Mouse (Mus musculus) embryonic stem cell, embryonic (primary cell): Measurements from ENCODE around the gene Ptpro.

Source experiments
- CTCF ChIA-PET, 4 experiments: fragments of 300-600 bp in 2 of 4; fragments of 350-600 bp in 2 of 4; sonication (Branson Sonifier 250); formaldehyde crosslinking; loops; one replicate each; lab custom pipeline; 2022; ENCODE audit warnings: inconsistent platforms in 2 of 4; lab: Charles Lee
- POLR2A ChIA-PET, 4 experiments: fragments of 300-600 bp in 2 of 4; fragments of 350-600 bp in 2 of 4; sonication (Branson Sonifier 250); formaldehyde crosslinking; loops; one replicate each; lab custom pipeline; 2022; ENCODE audit warnings: antibody characterized with exemption in 4 of 4, inconsistent platforms in 1 of 4; lab: Charles Lee

Gene Ptpro

DNA sequence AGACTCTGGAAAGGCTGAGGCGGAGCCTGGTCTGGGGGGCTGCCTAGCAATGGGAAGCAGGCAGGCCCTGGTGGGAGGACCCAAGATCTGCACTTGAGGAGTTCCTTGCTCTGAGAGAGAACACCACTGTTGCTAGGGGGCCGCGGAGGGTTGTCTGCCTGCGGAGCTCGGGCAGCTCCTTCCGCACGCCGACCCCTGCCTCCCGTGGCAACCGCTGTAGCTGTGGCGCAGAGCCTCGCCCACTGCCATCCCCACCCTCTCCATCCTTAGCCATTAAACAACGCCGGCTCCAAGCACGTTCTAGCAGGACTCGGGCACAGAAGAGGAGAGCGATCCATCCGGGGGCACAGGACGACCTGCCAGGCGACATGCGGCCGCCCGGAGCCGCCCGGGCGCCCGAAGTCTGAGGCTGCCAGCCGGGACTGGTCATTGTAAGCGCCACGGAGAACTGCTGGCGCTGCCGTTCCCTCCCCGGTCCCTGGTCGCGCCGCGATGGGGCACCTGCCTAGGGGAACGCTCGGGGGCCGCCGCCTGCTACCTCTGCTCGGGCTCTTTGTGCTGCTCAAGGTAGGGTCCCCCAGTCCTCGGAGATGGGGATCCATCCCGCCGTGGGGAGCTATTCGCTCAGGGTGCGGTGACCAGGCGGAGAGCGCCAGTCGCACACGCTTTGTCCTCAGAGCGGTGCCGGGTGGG is at the start of gene Ptpro:
Gene Ptpro, plus strand, starts transcription at position 126 of the 693 bp plus-strand sequence.
- POLR2A ChIA-PET = interaction anchor here in 3 of 4 experiments (0.5 to 1.1 kb wide), 5 partner anchors 62 to 449 kb away, joined by 3 read pairs; partner anchors contain the start of gene Hist4h4 (in 1 of the 3)

DNA sequence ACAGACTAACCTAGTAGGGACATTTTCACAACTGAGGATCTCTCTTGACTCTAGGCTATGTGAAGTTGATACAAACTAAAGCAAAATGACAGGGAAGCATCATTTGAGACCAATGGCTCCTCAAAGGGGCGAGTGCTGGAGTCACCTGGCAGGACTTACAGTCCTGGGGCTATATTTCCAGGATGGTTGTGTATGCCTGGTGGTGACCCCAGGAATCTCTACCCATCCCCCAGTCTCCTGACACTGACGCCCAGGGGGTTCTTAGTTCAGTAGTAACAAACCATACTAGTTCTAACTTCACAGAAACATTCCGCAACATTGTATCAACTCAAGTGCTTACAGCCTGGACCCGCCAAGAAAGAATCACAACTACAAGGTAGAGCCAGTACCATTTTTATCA is 49.5 kb upstream of the Ptpro start:
- ChIA-PET CTCF (no interaction called here), POLR2A (no interaction called here)

More for the DNA sequence above, at the start of gene Ptpro:
- CTCF ChIA-PET = interaction anchor here in 2 of 4 experiments (0.6 to 1.8 kb wide), 6 partner anchors 8 to 203 kb away, joined by 3 to 4 read pairs (median 3); no protein-coding TSS in a partner anchor

DNA sequence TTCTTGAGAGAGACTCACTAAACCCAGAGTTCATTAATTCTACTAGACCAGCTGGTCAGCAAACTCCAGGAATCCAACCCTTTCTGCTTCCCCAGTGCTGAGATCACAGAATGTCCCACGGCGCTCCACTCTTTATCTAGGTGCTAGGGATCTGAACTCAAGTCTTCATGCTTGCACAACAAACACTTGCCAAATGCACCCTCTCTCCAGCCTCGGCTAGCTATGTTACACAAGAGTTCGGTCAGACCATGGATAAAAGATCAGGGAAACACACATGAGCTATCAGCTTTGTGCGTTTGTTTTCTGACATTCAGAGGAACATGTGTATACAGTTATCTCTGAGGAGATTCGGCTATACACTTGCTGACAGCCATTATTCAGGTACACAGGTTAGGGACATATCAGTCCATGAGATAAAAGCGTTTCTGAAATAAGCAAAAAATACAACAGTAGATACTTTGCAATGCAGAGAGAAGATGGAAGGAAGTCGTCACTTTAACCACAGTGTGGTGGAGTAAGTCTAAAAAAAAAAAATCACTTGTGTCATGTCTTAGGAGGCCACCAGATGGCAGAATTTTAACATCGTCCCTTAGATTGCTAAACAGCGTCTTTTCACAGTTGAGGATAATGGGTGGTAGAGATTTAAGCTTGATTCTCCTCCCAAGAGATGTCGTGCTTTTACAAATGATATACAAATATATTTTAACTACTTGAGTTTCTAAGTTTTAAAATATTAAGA is 46.3 kb upstream of the Ptpro start:
- POLR2A ChIA-PET = no interaction called here

DNA sequence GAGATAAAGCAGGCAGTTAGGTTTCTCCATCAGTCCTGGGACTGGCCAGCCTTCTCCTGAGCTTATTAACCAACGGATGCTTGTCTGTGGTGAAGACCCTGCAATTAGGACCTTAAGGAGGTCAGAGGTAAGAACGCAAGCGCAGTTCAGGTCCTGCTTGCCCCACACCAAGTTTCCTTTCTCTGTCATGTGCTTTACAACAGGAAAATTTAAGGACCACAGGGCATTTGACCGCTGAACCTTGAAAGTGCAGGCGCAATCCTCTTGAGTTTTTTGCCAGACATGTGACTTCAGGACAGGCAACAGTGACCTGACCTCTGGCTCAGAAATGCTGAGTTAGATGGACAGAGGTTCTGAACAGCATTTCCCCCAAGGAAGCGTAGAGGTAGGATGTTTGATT is 45.0 kb upstream of the Ptpro start:
- ChIA-PET CTCF (interaction anchor here in 3 of 4 experiments (0.9 to 1.4 kb wide), 3 partner anchors 15 to 37 kb away, joined by 3 to 4 read pairs (median 4); partner anchors contain the start of gene Rerg (in 1 of the 3)), POLR2A (no interaction called here)

More for the DNA sequence above, 46.3 kb upstream of the Ptpro start:
- CTCF ChIA-PET = interaction anchor here in 3 of 4 experiments (0.6 to 1.4 kb wide), 9 partner anchors 9 to 250 kb away, joined by 3 to 8 read pairs (median 3); partner anchors contain the start of gene Rerg (in 1 of the 3)

DNA sequence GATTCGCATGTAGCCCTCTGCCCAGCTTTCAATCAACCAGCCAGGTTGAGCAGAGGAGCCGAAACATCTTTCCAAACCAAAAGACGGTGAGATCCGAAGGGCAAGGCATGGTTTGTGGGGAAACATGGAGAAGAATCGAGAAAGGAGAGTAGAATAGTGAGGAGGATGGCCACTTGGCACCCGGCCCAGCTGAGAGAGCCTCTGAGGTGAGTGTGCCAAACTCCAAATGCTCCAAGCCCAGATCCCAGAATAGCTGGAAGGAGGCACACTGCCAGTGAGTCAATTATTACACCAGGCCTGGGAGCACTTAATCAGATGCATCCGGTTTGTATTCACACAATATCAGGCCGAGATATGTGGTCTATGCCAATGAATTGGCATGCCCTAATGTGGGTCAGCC is 42.1 kb upstream of the Ptpro start:
- CTCF ChIA-PET = no interaction called here
- POLR2A ChIA-PET = interaction anchor here in 1 of 4 experiments (1.1 kb wide), 1 partner anchor 406 kb away, joined by 4 read pairs; the partner anchor contains the start of gene Hist4h4

DNA sequence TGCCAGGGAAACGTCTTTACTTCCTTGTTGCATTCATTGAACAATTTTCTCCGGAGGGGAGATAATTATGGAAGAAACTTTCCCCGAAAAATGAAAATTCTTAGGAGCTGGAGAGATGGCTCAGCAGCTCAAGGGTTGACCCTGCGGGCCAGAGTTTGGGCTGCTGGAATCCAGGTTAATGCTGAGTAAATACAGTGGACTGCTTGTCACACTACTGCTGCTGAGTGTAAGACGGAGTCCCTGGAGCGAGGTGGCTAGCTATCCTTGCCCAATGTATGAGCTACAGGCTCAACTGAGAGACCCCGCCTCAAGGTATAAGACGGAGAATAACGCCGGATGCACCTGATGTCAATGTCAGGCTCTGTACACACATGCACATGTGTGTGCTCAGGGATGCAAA is 41.1 kb upstream of the Ptpro start:
- ChIA-PET POLR2A (interaction anchor here in 1 of 4 experiments (1.1 kb wide), 1 partner anchor 407 kb away, joined by 4 read pairs; the partner anchor contains the start of gene Hist4h4), CTCF (no interaction called here)

DNA sequence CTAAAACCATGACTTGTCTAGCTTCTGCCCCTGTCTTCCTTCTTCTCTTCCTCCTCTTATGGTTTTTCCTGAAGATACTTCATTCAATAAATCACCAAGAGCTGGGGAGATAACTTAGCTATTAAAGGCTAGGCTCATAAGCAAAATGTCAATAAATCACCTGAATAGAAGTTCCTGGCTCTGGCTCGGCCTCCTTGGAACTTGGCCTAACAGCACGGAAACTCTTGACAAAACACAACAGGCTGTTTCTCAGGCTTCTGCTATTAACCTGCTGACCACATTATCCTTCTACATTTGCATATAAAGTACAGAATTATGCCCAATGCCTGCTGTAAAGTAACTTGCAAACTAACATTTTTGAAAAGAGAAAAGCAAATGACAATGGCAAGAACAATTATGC is 40.7 kb upstream of the Ptpro start:
- POLR2A ChIA-PET = no interaction called here
- CTCF ChIA-PET = no interaction called here

DNA sequence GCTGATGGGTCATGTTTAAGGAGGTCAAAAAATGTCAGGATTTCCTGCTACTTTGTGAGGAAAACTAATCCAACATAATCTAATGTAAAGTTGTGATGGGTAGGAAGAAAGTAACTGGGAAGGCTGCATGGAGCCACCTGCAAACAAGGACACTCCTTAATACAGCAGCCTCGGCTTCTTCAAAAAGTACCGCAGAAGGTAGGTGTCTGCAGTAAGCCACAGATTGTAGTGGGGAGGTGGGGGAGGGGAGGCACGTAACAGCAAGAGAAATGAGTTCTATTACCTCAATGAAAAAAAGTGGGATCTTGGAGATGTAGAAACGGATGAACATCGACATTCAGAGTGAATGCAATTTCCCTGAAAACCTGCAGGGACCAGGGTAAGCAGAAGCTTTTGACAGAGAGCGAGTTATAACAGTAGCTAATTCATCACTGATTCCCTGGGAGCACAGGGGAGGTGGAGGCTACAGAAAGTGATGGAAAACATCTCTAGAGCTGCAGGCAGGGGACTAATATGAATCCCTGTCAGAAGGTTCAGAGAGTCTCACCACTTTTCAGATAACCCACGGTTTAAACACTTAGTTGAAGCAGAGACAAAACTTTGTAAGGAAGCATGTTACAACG is 34.2 kb upstream of the Ptpro start:
- CTCF ChIA-PET = no interaction called here
- POLR2A ChIA-PET = no interaction called here

DNA sequence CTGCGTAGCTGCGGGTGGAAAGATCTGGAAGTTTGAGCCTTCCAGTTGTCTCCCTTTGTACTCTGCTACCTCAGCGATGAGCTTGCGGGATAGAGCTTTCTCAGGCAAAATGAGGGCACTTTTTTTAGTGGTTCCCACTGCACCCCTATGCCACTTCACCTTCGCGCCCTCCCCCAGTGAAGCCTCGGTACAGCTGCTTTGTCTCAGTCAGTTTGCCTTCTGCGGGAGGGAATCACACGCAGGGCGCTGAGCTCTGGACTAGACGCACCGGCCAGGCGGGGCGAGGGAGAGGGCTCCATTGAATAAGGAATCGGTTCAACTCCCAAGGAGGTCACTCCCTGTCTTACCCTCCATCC is 746 bp downstream of the Ptpro start:
- CTCF ChIA-PET = interaction anchor here in 3 of 4 experiments (0.6 to 1.8 kb wide), 5 partner anchors 10 to 249 kb away, joined by 3 to 5 read pairs (median 4); no protein-coding TSS in a partner anchor
- POLR2A ChIA-PET = interaction anchor here in 2 of 4 experiments (0.6 to 1.1 kb wide), 2 partner anchors 62 to 449 kb away, joined by 3 read pairs; partner anchors contain the start of gene Hist4h4 (in 1 of the 2)

DNA sequence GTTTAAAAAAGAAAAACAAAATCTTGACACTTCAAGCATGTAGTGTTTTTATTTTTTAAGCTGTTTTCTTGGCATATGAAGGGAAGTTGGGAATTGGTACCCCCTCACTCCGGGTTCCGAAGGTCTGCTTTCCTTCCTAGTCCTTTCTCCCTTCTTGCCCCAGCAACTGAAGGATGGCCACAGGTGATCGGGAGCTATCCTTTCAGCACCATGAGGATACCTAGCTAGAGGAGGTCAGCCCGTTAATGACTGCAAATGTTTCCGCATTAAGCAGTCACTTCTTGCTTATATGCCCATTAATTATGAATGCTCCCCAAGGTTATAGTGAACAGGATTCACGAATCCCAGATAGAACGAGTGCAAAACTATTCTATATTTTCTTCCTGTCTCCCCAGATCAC is 1.3 kb downstream of the Ptpro start:
- POLR2A ChIA-PET = interaction anchor here in 2 of 4 experiments (0.7 to 1.1 kb wide), 2 partner anchors 241 to 449 kb away, joined by 3 read pairs; partner anchors contain the start of gene Hist4h4 (in 1 of the 2)
- CTCF ChIA-PET = interaction anchor here in 3 of 4 experiments (0.6 to 1.8 kb wide), 4 partner anchors 109 to 249 kb away, joined by 3 to 5 read pairs (median 4); no protein-coding TSS in a partner anchor

DNA sequence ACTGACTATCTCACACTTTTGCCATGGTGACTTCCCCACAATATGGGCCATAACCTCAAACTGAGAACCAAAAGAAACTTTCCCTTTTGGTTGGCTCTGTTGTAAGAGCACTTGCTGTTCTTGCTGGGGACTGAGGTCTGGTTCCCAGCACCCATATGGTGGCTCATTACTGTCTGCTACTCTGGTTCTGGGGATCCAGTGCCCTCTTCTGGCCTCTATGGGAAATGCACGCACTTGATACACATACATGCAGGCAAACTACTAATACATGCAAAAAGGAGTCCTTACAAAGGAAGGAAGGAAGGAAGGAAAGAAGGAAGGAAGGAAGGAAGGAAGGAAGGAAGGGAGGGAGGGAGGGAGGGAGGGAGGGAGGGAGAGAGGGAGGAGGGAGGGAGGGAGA is 8.9 kb downstream of the Ptpro start:
- ChIA-PET POLR2A (no interaction called here), CTCF (interaction anchor here in 1 of 4 experiments (0.7 kb wide), 1 partner anchor 9 kb away, joined by 3 read pairs; the partner anchor contains the start of gene Ptpro)

DNA sequence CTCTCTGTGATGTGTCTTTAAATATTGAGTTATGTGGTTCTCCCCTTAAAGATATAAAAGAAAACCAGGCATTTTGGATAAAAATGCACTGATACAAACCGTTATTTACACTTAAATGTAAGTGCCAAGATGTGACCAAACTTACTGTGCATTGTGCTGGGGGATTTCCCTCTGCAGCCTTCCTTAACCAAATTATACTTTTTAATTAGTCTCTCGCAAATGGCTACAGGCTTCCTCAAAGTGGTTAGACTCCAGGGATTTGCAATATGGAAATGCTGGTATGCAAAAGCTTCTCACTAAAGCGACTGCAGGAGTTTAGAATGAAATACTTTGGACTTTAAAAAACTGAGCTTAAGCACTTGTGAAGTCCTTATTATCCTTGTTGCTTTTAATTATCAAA is 10.0 kb downstream of the Ptpro start:
- POLR2A ChIA-PET = no interaction called here

DNA sequence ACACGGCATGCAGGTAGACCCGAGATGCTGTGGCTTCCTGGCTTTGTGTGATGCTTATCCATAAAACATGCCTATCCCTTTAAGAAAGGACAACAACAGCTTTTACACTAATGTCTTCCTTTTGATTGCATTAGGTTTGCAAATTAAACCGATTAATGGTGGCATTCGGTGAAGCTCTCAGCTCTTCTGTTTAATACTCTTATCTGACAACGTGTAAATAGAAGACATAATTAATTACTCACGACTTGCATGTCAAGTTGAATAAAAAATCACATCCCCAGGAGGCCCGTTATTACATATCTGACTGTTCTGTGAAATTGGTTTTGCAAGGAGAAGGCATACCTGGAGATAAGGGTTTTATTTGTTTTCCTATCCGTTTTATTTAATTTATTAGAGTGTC is 15.9 kb downstream of the Ptpro start:
- ChIA-PET POLR2A (interaction anchor here in 1 of 4 experiments (0.6 kb wide), 1 partner anchor 60 kb away, joined by 3 read pairs; no protein-coding TSS in a partner anchor), CTCF (no interaction called here)

More for the DNA sequence above, 10.0 kb downstream of the Ptpro start:
- CTCF ChIA-PET = no interaction called here

DNA sequence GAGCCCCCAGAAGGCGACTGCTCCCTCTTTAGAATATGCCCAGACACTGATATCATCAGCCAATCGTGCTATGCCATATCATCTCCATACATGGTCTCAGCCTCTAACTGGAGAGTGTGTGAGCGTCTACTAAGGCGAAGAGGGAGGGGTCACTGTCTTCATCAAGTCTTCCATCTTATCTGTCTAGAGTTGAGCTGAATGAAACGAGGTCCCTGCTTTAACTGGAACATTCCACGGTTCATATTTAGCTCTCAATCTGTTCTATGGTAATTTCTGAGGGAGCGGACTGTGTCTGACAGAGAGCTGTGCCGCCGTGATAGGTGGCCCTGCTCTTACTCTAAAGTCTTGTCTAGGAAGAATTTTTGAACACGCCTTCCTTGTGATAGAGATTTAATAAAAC is 16.5 kb downstream of the Ptpro start:
- CTCF ChIA-PET = no interaction called here
- POLR2A ChIA-PET = interaction anchor here in 1 of 4 experiments (0.6 kb wide), 1 partner anchor 59 kb away, joined by 3 read pairs; no protein-coding TSS in a partner anchor

DNA sequence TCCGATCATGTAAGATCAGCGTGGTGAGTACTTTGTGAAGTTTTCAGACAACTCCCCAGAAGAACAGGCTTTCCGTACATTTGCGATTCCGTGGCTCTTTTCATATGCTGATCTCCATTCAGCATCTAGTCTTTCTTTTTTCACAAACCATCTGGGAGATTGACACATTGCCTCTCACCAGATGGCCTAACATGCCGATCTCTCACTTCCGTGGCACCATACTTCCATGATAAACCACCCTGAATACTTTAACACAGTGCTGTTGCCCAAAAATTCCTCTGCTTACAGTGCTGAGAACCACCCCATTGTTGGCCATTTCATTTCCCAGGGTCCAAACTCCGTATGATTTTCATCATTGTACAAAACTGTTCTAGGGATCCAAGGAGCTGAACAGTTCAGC is 20.4 kb downstream of the Ptpro start:
- POLR2A ChIA-PET = no interaction called here
- CTCF ChIA-PET = no interaction called here

DNA sequence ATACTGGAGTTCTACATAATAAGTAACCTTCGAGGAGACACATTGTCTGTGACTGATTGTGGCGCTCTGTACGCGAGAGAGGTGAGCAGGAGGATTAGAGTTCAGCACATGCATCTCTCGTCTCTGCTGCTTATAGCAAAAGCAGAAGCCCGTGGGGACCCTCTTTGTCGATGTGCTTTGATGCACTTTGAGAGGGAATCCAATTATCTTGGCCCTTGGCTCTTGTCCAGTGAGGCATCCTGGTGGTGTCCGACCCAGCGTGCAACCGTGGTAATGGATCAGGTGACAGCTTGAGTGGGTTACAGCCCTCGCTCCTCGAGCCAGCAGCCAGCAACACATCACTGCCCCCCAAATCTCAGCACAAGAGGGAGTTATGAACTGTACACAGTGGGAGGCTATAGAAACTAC is 25.5 kb downstream of the Ptpro start:
- ChIA-PET CTCF (no interaction called here), POLR2A (no interaction called here)

DNA sequence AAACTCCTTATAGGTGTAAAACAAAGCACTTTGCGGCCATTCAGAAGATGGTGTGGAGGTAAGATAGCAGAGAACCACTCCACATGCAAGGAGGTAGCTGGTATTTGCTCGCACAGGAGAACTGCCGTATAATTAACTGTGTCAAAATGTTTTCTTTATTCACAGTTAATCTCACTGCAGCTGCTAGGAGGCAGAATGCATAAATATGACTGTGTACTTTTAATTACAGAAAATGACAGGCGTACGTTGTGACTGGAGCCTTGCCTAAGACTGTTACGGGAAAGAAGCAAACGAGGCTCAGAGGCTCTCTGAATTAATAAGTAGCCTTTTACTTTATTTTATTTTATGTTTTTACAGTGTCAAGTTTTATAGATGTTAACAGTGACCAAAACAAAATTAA is 27.5 kb downstream of the Ptpro start:
- POLR2A ChIA-PET = no interaction called here
- CTCF ChIA-PET = no interaction called here

DNA sequence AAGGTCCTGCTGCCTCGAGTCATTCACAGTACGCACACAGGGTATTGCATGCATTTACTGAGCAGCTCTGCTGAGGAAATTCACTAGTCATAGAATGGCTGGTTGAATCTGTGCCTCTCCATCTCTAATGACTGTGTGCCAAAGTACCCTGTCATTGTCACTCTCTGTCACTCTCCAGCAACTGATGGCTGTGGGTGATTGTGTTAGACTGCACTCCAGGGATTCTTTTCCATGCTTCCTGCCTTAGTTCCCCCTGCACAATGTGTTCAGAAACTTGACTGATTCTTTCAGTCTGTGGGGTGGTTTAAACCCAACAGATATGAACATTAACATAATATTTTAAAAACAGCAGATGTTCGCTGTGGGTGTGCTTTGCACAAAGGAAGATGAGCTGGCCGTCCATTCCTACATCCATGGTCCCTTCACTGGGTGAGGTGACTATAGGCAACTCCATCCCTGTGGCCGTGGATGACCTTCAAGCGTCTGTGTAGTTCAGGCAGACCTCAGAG is 29.5 kb downstream of the Ptpro start:
- ChIA-PET CTCF (interaction anchor here in 1 of 4 experiments (0.6 kb wide), 1 partner anchor 179 kb away, joined by 4 read pairs; no protein-coding TSS in a partner anchor), POLR2A (no interaction called here)

DNA sequence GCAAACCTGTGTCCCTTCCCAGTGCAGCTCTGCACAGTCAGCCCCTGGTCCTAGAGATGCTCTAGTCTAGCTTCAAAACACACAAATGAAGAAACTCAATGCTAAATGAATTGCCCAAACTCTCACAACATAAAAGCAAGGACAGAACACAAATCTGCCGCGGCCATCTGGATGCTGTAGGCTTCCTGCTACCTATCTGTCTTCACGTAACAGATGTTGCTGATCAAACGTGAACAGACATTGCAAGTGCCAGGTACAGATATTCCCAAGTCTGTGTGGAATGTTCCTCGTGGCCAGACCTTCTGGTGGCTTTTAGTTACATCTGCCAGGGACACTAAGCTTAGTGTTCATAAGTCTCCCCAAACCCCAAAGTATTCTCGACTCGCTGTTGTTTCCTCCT is 29.9 kb downstream of the Ptpro start:
- ChIA-PET POLR2A (no interaction called here), CTCF (no interaction called here)
